Mouse (Mus musculus) heart, postnatal 0 days (tissue): ENCODE results near the gene Tmem33. TPM values are rescaled to one million over a fixed set of nuclear protein-coding genes. Genes with fewer than 3 reads are reported as not detected.

Experiments
- ATAC-seq: fragments of 200-750 bp; cut with Nextera tagmentation; 2 replicates; pipeline ENCODE4 v1.8.0; 2017; ENCODE audit warnings: low read depth, moderate number of reproducible peaks, moderate library complexity; ENCODE audit not compliant: insufficient read depth
- DNase-seq: peaks from one replicate; pipeline ENCODE4 v3.0.0-alpha.2; 2016; ENCODE audit warnings: low spot score
- H3K27ac ChIP-seq: fragments of 300-500 bp; sonication (generic); 2 replicates; pipeline ENCODE4 v1.5.1; 2014; ENCODE audit warnings: low read depth, mild to moderate bottlenecking
- H3K27me3 ChIP-seq: fragments of 300-500 bp; sonication (generic); 2 replicates; pipeline ENCODE4 v1.6.1; 2014; ENCODE audit warnings: low read length, mixed read lengths; ENCODE audit not compliant: control insufficient read depth, insufficient read depth
- H3K36me3 ChIP-seq: fragments of 300-500 bp; sonication (generic); replicated peaks from 2 replicates; pipeline ENCODE4 v1.6.1; 2014; ENCODE audit warnings: low read length, mixed read lengths; ENCODE audit not compliant: control insufficient read depth, insufficient read depth
- H3K4me1 ChIP-seq: fragments of 300-500 bp; sonication (generic); 2 replicates; pipeline ENCODE4 v1.6.1; 2014; ENCODE audit warnings: antibody characterized with exemption; ENCODE audit not compliant: control insufficient read depth, insufficient read depth
- H3K4me2 ChIP-seq: fragments of 300-500 bp; sonication (generic); 2 replicates; pipeline ENCODE4 v1.6.1; 2014; ENCODE audit warnings: low read depth, mild to moderate bottlenecking, low read length, moderate library complexity
- H3K4me3 ChIP-seq: fragments of 300-500 bp; sonication (generic); 2 replicates; pipeline ENCODE4 v1.5.1; 2014; ENCODE audit warnings: low read depth, low read length
- H3K9ac ChIP-seq: fragments of 300-500 bp; sonication (generic); replicated peaks from 2 replicates; pipeline ENCODE4 v1.6.1; 2014; ENCODE audit warnings: low read depth, low read length, mixed read lengths
- H3K9me3 ChIP-seq: fragments of 300-500 bp; sonication (generic); replicated peaks from 2 replicates; pipeline ENCODE4 v1.6.1; 2016; ENCODE audit warnings: low read length; ENCODE audit not compliant: control insufficient read depth
- CTCF ChIP-seq: IDR thresholded peaks from 2 replicates; pipeline ENCODE4 v1.5.1; 2016; ENCODE audit warnings: antibody characterized with exemption, control low read depth, low read depth
- EP300 ChIP-seq: IDR thresholded peaks from 2 replicates; pipeline ENCODE4 v1.6.1; 2016; ENCODE audit warnings: antibody characterized with exemption, low read depth
- WGBS: fragments of 180-500 bp; shearing (Covaris S2); extraction: QIAGEN DNeasy Blood & Tissue Kit; methylation state at CpG from one replicate; pipeline ENCODE4 v1.1.7; 2014; 5-methylcytosine and 5-hydroxymethylcytosine counted together
- polyA plus RNA-seq: library from polyadenylated mRNA; unstranded; fragments of >200 nt; fragmentation: Nextera tagmentation; extraction: Ambion mirVana; gene quantifications from 2 replicates; pipeline ENCODE4 v1.2.1, GENCODE M21; 2015
- total RNA-seq: library from RNA; depleted of rRNA; stranded (reverse); fragments of >200 nt; gene quantifications from 2 replicates; pipeline ENCODE4 v1.2.3, GENCODE M21; 2014; ENCODE audit warnings: low replicate concordance

Gene Tmem33
- total and polyA plus RNA-seq, 2 experiments from 2014 or later, result 24.9 to 42.7 TPM

DNA sequence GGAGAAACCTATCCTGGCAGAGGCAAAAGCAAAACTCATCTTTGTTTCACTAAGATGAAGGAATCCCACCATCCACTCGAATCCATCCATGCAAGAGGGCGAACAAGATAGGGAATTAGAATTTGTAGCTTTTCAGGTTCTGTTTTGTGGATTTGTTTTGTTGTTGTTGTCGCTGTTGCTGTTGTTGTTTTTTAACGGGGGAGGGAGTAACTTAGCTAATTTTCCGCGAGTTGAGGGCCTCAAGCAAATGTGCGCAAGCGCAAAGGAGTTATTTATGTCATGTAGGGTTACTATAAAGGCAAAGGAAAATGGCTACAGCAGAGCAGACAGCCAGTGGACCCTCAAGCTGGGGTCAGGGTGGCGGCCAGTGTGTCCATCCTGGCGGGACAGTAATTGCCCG, 33.1 kb upstream of the Tmem33 start:
- Histone ChIP-seq H3K9ac (no peak overlapping the region), H3K36me3 (no peaks in the 10 kb centered on the region), H3K27me3 (peaks cover 97% of the 10 kb centered on the region), H3K4me2 (no peak overlapping the region), H3K4me1 (peaks cover 17% of the 10 kb centered on the region), H3K4me3 (no peak overlapping the region), H3K27ac (no peak overlapping the region), H3K9me3 (peaks cover 9% of the 10 kb centered on the region)
- no peak for DNase-seq
- WGBS, result 12% methylated on average over 11 of the region's 11 CpGs
- TF ChIP-seq EP300 (no peak), CTCF (no peak)
- ATAC-seq, result no peak

DNA sequence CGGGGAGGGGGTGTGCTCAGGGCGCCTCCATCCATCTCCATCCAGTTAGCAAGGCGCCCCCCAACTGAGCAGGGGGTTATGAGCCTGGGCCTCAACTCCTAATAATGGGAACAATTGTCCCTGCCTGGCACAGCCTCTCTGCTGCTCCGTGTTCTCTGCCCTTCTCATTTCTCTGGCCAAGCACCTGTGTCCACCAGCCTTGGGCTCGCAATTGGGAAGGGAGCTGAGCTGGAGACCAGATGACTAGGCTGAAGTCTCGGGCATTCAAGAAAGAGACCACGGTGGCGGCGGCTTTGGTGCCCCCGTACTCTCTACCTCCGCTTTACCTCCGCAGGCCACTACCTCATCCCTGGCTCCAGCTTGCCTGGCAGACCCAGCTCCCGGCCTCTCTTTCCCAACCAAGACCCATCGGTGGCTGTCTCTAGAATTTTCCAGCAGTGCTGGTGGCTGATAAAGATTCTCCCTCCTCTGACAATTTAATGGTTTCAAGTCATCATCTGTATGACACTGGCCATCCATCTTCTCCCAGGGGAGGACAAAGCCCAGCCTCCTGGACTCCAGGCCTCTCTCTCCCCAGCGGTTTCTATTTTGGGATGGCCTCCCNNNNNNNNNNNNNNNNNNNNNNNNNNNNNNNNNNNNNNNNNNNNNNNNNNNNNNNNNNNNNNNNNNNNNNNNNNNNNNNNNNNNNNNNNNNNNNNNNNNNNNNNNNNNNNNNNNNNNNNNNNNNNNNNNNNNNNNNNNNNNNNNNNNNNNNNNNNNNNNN, 32.5 kb upstream of the Tmem33 start:
- Histone ChIP-seq H3K27me3 (peaks cover 97% of the 10 kb centered on the region), H3K9ac (no peak overlapping the region), H3K9me3 (peaks cover 9% of the 10 kb centered on the region), H3K4me1 (peaks cover 14% of the 10 kb centered on the region; the same call in 1 of the 2 replicates), H3K4me3 (no peak overlapping the region), H3K4me2 (no peak overlapping the region), H3K27ac (no peak overlapping the region), H3K36me3 (no peaks in the 10 kb centered on the region)
- WGBS, result 8% methylated on average over 15 of the region's 15 CpGs
- DNase-seq (no peak), ATAC-seq (no peak)
- TF ChIP-seq EP300 (no peak), CTCF (no peak)

DNA sequence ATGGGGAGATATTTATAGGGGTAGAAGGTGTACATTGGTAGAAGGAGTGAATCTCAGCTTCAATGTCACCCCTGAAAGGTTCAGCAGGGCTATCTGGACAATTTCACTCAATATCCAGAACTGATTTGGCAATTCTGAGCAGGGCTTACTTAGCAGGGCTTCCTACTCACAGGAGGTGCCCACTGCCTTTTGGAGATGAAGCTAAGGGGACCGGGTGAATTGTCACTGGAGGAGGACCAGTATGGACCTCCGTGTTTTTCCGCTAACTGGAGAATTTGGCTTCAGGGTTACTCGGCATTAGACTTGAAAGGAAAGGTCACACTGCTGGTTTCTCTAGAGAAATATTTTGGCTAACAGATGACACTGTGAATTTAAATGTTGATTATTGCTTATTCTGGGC, 25.7 kb upstream of the Tmem33 start:
- Histone ChIP-seq H3K4me2 (no peak overlapping the region), H3K4me3 (no peak overlapping the region), H3K36me3 (no peaks in the 10 kb centered on the region), H3K9ac (no peak overlapping the region), H3K4me1 (peaks cover 14% of the 10 kb centered on the region; the same call in 1 of the 2 replicates), H3K27ac (no peak overlapping the region), H3K9me3 (no peaks in the 10 kb centered on the region), H3K27me3 (peaks cover 59% of the 10 kb centered on the region)
- WGBS, result 59% methylated on average over 4 of the region's 4 CpGs
- no peak for DNase-seq
- no peak for TF ChIP-seq CTCF
- no peak for TF ChIP-seq EP300
- no peak for ATAC-seq

DNA sequence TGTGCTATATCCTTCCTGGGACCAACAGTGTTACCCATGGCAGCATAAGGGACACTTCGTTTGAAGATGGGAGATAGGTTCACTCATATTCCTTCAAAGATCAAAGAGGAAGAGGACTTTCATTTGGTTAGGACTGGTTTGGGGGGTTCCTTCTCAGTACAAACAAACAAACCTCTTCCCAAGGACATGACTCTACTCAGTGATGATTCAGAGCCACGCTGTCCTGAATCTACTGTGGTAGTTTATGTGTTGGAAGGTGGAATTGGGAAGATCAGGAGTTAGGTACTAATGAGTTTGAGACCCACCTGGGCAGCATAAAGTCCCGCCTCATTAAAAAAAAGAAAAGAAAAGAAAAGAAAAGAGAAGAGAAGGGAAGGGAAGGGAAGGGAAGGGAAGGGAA, 24.9 kb upstream of the Tmem33 start:
- Histone ChIP-seq H3K4me2 (no peak overlapping the region), H3K36me3 (no peaks in the 10 kb centered on the region), H3K27ac (no peak overlapping the region), H3K9ac (no peak overlapping the region), H3K4me1 (peaks cover 7% of the 10 kb centered on the region; the same call in 1 of the 2 replicates), H3K27me3 (peaks cover 51% of the 10 kb centered on the region), H3K9me3 (no peaks in the 10 kb centered on the region), H3K4me3 (no peak overlapping the region)
- WGBS, result 57% methylated on average over 3 of the region's 3 CpGs
- no peak for DNase-seq
- no peak for ATAC-seq
- no peak for TF ChIP-seq CTCF
- no peak for TF ChIP-seq EP300

DNA sequence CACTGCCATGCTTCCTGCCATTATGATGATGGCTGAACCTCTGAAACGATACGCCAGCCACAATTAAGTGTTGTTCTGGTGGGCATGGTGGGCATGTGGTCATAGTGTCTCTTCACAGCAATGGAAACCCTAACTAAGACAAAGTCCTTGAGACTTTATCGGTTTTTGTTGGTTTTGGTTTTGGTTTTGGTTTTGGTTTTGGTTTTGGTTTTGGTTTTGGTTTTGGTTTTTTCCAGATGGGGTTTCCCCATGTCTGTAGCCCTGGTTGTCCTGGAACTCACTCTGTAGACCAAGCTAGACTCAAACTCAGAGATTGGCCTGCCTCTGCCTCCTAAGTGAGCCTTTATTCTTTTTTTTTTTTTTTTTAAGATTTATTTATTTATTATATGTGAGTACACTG, 23.8 kb upstream of the Tmem33 start:
- no peak for ATAC-seq
- no peaks in the 10 kb centered on the region for H3K9me3 ChIP-seq
- H3K9ac ChIP-seq, result no peak overlapping the region
- H3K27me3 ChIP-seq, result peaks cover 40% of the 10 kb centered on the region
- DNase-seq, result no peak
- TF ChIP-seq CTCF (no peak), EP300 (no peak)
- no peaks in the 10 kb centered on the region for H3K4me1 ChIP-seq
- H3K27ac ChIP-seq, result no peak overlapping the region
- H3K4me2 ChIP-seq, result no peak overlapping the region
- H3K4me3 ChIP-seq, result no peak overlapping the region
- WGBS, result 82% methylated on average over 3 of the region's 3 CpGs
- no peaks in the 10 kb centered on the region for H3K36me3 ChIP-seq

DNA sequence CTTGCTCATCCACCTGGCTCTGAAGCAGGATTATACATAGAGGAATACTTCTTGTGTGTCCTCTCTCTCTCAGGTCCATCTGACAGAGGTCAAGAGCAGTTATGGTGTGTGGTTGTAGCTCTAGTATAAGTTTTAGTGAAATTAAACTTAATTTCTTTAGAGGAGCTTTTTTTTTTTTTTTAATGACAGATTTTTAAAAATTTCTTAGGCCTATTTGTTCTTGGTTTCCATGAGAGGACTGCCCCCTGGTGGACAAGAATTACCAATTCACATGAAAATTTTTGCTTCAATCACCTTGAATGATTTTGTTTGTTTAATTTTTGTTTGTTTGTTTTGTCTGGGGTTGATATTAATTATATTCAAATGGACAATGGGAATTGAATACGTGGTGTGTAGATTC, 22.1 kb upstream of the Tmem33 start:
- WGBS, result 5% methylated on average over 1 of the region's 1 CpGs
- Histone ChIP-seq H3K4me3 (no peak overlapping the region), H3K4me1 (no peaks in the 10 kb centered on the region), H3K9me3 (no peaks in the 10 kb centered on the region), H3K27me3 (peaks cover 25% of the 10 kb centered on the region), H3K36me3 (no peaks in the 10 kb centered on the region), H3K9ac (no peak overlapping the region), H3K27ac (no peak overlapping the region), H3K4me2 (no peak overlapping the region)
- DNase-seq, result no peak
- TF ChIP-seq CTCF (peak; percentile 38; the same call in 1 of the 2 replicates), EP300 (no peak)
- ATAC-seq, result no peak
